Mouse (Mus musculus) heart, adult 2 months (tissue): ENCODE measurements around the gene Pstpip1. TPM values are rescaled to one million over a fixed set of nuclear protein-coding genes. Genes with fewer than 3 reads are reported as not detected.
A peak's percentile ranks its signal among the peaks of the same experiment; 100 is the strongest.

Experiments used
- DNase-seq, 2 experiments: peaks; one replicate each; pipeline ENCODE4 v3.0.0; 2021
- H3K27ac ChIP-seq: fragments of 200-600 bp; 2 replicates; pipeline ENCODE4 v1.8.1; 2022
- H3K27me3 ChIP-seq: fragments of 200-500 bp; 2 replicates; pipeline ENCODE4 v1.6.1; 2012; ENCODE audit warnings: mild to moderate bottlenecking, low read length, inconsistent platforms, mixed read lengths; ENCODE audit not compliant: control insufficient read depth, insufficient read depth
- H3K36me3 ChIP-seq: fragments of 200-500 bp; 2 replicates; pipeline ENCODE4 v1.6.1; 2012; ENCODE audit warnings: low read length, inconsistent platforms; ENCODE audit not compliant: control insufficient read depth, insufficient read depth
- H3K4me1 ChIP-seq: fragments of 200-500 bp; 2 replicates; pipeline ENCODE4 v1.6.1; 2011; ENCODE audit warnings: low read length; ENCODE audit not compliant: control insufficient read depth, insufficient read depth
- H3K4me3 ChIP-seq: fragments of 200-600 bp; 2 replicates; pipeline ENCODE4 v1.8.1; 2022
- H3K79me2 ChIP-seq: fragments of 200-500 bp; replicated peaks from 2 replicates; pipeline ENCODE4 v1.6.1; 2012; ENCODE audit warnings: mild to moderate bottlenecking, inconsistent platforms, low read length, moderate library complexity, mixed read lengths; ENCODE audit not compliant: control insufficient read depth, insufficient read depth
- H3K9ac ChIP-seq: fragments of 200-500 bp; 2 replicates; pipeline ENCODE4 v1.6.1; 2012; ENCODE audit warnings: low read depth, mild to moderate bottlenecking, control low read depth, inconsistent platforms, low read length, mixed read lengths
- CTCF ChIP-seq: fragments of 200-600 bp; IDR thresholded peaks from 2 replicates; pipeline ENCODE4 v1.8.1; 2022; ENCODE audit warnings: antibody characterized with exemption, mild to moderate bottlenecking, moderate library complexity
- EP300 ChIP-seq: fragments of 200-500 bp; IDR thresholded peaks from 2 replicates; pipeline ENCODE4 v1.6.1; 2011; ENCODE audit warnings: low read depth, low read length, control low read depth; ENCODE audit not compliant: insufficient read depth
- POLR2A ChIP-seq: fragments of 200-500 bp; IDR thresholded peaks from 2 replicates; pipeline ENCODE4 v1.6.1; 2011; ENCODE audit warnings: mild to moderate bottlenecking, low read depth, low read length, control low read depth; ENCODE audit not compliant: insufficient read depth
- WGBS: fragments of 180-500 bp; shearing (Covaris S2); methylation state at CpG from one replicate; pipeline ENCODE4 v1.1.7; 2018; 5-methylcytosine and 5-hydroxymethylcytosine counted together
- intact Hi-C: fragments of 180-260 bp; cut with DNase I; formaldehyde crosslinking; loops from one replicate; pipeline ENCODE4 v1.15.1; 2025
- polyA plus RNA-seq: library from polyadenylated mRNA; depleted of rRNA; stranded (reverse); fragments of >200 nt; gene quantifications from 2 replicates; pipeline ENCODE4 v1.2.3, GENCODE M21; 2012
- total RNA-seq, 2 experiments: library from RNA; stranded (reverse); gene quantifications; 2 replicates each; pipeline ENCODE4 v1.2.3; 2021

The Pstpip1 gene
- total and polyA plus RNA-seq, 3 experiments: 1.5 to 4.0 (median 1.5) TPM

- Histone ChIP-seq H3K9ac (no peak overlapping the region), H3K4me3 (no peak overlapping the region), H3K27me3 (no peaks in the 10 kb centered on the region), H3K36me3 (no peaks in the 10 kb centered on the region), H3K4me1 (peaks cover 5% of the 10 kb centered on the region; the same call in 1 of the 2 replicates), H3K79me2 (no peaks in the 10 kb centered on the region), H3K27ac (no peak overlapping the region)
- intact Hi-C loops: no loop called here
- 56% methylated on average over 10 of the region's 10 CpGs for WGBS
- no peak for TF ChIP-seq CTCF
- no peak for TF ChIP-seq EP300
- TF ChIP-seq POLR2A: no peak
- peak in 1 of 2 experiments; percentile 1 for DNase-seq
Observed at GRCm38 (mm10) chr9:56131813-56132525, 42.2 kb downstream of the Pstpip1 start.

GRCm38 (mm10) chr9:56133970-56134369, 44.2 kb downstream of the Pstpip1 start:
- Histone ChIP-seq H3K27me3 (no peaks in the 10 kb centered on the region), H3K9ac (no peak overlapping the region), H3K4me1 (peaks cover 5% of the 10 kb centered on the region; the same call in 1 of the 2 replicates), H3K4me3 (no peak overlapping the region), H3K36me3 (no peaks in the 10 kb centered on the region), H3K27ac (no peak overlapping the region), H3K79me2 (no peaks in the 10 kb centered on the region)
- intact Hi-C loops: no loop called here
- 37% methylated on average over 5 of the region's 5 CpGs for WGBS
- no peak for TF ChIP-seq EP300
- no peak for TF ChIP-seq CTCF
- TF ChIP-seq POLR2A: no peak
- DNase-seq: no peak

DNA sequence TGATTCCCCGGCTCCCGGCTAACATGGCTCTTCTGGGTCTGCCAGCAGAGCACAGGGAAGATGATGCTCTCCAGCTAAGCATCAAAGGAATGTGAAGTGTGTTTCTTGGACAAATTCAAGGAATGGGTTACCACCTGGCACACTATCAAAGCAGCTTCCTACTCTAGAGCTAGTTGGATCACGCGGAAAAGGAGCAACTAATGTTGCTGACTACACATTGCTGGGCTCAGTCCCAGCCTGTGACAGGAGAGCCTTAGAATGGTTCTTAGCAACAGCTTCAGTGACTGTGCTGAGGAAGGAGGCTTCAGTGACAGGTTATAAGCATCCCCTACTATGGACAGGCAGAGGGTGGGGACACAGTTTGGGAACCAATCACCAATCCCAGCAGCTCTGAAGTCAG, 44.9 kb downstream of the Pstpip1 start:
- H3K79me2 ChIP-seq: no peaks in the 10 kb centered on the region
- no peak overlapping the region for H3K4me3 ChIP-seq
- H3K4me1 ChIP-seq: peaks cover 5% of the 10 kb centered on the region; the same call in 1 of the 2 replicates
- no peaks in the 10 kb centered on the region for H3K36me3 ChIP-seq
- no peak overlapping the region for H3K9ac ChIP-seq
- no peak for DNase-seq
- no peaks in the 10 kb centered on the region for H3K27me3 ChIP-seq
- intact Hi-C loops: no loop called here
- H3K27ac ChIP-seq: no peak overlapping the region
- TF ChIP-seq POLR2A (no peak), CTCF (no peak), EP300 (no peak)
- WGBS: 41% methylated on average over 4 of the region's 4 CpGs

DNA sequence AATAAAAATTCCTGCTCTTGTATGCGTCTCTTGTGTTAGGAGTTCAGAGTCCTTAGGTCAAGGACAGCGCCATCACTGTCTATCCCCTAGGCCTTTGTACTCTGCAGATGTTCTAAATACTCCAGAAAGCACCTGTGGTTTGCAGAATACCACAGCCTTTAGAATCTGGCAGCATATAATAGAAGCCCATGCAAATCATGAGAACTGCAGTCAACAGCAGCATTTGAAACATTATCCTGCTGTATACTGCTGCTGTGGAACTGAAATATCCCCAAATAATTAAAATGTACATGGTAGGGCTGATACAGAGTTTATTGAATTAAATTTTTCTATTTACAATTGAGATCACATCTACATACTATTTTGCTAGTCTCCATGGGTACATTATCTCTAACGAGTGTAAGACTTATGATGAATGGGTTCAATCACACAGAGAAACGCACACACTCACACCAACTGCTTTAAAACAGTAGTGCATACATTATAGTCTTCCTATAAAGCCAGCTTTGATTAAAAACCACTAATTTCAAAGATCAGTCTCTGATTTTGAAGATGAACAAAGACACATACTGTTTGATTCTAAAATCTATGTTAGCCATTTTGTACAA, 45.9 kb downstream of the Pstpip1 start:
- peaks cover 5% of the 10 kb centered on the region; the same call in 1 of the 2 replicates for H3K4me1 ChIP-seq

DNA sequence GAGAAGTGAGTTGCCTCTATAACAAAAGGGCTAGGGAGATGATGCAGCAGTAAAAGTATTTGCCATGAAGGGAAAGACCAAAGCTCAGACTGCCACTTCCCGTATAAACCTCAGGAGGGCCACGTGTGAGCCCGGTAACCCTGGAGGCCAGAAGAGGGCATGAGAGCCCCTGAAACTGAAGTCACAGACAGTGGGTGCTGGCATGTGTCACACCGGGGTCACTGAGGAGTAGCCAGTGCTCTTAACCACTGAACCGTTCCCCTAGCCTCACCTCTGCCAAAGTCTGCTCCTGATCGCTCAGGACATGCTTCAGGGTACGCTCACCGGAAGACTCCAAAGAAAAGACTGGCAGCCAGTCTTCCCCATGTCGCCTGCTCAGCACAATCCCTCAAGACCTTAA, 52.0 kb downstream of the Pstpip1 start:
- no peak overlapping the region for H3K9ac ChIP-seq
- WGBS: 70% methylated on average over 9 of the region's 9 CpGs
- H3K4me1 ChIP-seq: peaks cover 1% of the 10 kb centered on the region
- H3K27ac ChIP-seq: no peak overlapping the region
- no peak for DNase-seq
- peaks cover 13% of the 10 kb centered on the region for H3K36me3 ChIP-seq
- no peak overlapping the region for H3K4me3 ChIP-seq
- H3K79me2 ChIP-seq: no peaks in the 10 kb centered on the region
- H3K27me3 ChIP-seq: no peaks in the 10 kb centered on the region
- no peak for TF ChIP-seq POLR2A
- peak; percentile 51 for TF ChIP-seq CTCF
- no peak for TF ChIP-seq EP300
- intact Hi-C loops: no loop called here

More for the DNA sequence above, 45.9 kb downstream of the Pstpip1 start:
- no peaks in the 10 kb centered on the region for H3K36me3 ChIP-seq
- intact Hi-C loops: no loop called here
- no peak for DNase-seq
- no peak overlapping the region for H3K9ac ChIP-seq
- H3K27me3 ChIP-seq: no peaks in the 10 kb centered on the region
- no peaks in the 10 kb centered on the region for H3K79me2 ChIP-seq
- H3K4me3 ChIP-seq: no peak overlapping the region
- 90% methylated on average over 4 of the region's 4 CpGs for WGBS
- no peak overlapping the region for H3K27ac ChIP-seq
- TF ChIP-seq CTCF (no peak), POLR2A (no peak), EP300 (no peak)

GRCm38 (mm10) chr9:56144366-56145003, 54.7 kb downstream of the Pstpip1 start:
- no peak for DNase-seq
- WGBS: 84% methylated on average over 7 of the region's 7 CpGs
- no peaks in the 10 kb centered on the region for H3K27me3 ChIP-seq
- H3K9ac ChIP-seq: no peak overlapping the region
- intact Hi-C loops: no loop called here
- peaks cover 13% of the 10 kb centered on the region for H3K36me3 ChIP-seq
- H3K4me1 ChIP-seq: peaks cover 1% of the 10 kb centered on the region
- H3K79me2 ChIP-seq: no peaks in the 10 kb centered on the region
- TF ChIP-seq CTCF (peak; percentile 14; the same call in 1 of the 2 replicates), POLR2A (no peak), EP300 (no peak)
- no peak overlapping the region for H3K4me3 ChIP-seq
- H3K27ac ChIP-seq: no peak overlapping the region
